Mouse (Mus musculus) cerebellum, adult 9-11 months (tissue): ENCODE data around the gene Gm21103.
"Not testable (repeated sequence)": the region's sequence is repeated elsewhere in the genome, so short reads cannot be mapped to it uniquely, and the experiment has no call there.

Experiments used
- DNase-seq: peaks from one replicate; pipeline ENCODE4 v3.0.0; 2022

Gm21103 gene

DNA sequence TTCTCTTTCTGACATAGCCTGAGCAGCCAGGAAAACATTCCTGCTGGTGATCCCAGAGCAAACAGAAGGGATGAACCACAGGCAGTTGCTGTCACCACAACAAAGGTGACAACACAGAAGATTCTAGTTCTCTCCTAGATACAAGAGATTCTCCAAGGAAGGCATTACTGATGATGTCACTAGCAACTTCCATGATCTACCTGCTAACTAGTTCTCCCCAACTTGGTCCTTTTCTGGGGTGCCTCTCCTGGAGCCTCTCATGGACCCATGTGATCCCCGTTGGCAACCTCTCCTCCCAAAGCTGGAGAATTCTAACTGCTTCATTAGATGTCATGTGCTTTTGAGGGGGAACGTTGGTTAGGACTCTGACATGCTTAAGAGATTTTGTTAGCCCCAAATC lies at the start of gene Gm21103:
TSS of gene Gm21103 (minus strand) at position 101 of the 400 bp plus-strand sequence.
- DNase-seq: not testable (repeated sequence)

DNA sequence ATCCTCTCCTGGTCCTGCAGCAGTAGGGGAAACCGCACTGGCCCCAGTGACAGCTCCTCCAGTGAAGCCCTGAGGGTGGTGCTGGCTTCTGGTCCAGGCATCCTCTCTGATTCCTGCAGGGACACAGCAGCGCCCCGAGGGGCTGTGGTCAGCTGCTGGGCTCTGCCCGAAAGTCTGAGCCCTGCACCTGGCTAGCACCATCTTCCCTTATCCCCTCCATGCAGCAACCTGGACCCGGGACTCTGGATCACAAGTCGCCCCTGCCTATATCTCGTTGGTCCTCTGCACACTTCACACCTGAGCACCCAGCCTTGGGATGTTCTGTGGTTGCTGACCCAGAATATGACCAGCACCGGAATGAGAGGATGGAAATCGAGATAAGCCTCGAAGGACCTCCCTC lies 38.9 kb upstream of the Gm21103 start, which contains the start of gene Gm3618:
TSS of gene Gm3618 (minus strand) at position 101 of the 400 bp plus-strand sequence.
- not testable (repeated sequence) for DNase-seq

DNA sequence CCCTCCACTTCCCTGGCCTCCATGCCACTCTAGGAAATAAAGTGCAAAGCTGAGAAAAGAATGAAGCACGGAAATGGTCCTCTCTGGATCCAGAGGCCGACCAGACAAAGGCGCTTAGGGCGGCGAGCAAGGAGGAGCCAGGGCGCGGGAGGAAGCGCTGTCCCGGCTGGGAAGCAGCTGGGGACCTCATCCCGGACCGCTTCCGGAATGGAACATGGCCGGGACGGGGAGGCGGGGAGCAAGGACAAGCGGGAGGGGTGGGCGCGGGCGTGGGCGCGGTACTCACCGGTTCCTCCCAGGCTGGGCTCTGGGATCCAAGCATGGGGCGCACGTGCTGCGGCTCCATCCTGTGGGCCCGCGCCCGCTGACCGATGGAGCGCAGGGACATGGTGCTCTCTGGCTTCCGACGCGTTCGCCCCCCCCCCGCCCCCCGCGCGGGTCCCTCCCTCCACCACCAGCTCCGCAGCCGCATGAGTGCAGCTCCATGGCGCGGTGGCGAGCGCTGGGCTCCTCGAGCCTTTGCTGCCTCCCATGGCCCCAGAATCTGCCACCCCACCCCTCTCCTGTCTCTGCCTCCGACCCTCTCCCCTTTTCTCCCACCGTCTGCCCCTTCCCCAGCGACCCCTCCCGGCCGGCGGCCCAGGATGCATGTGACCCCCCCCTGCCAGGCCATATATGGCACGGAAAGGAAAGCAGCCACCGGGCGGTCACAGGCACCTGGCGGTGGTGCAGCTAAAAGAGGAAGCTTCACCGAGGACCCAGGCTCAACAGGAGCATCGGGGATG lies 17.5 kb downstream of the Gm21103 start, which contains the start of gene Gm3411:
TSS of gene Gm3411 (minus strand) at position 320 of the 785 bp plus-strand sequence.
- DNase-seq: peak; percentile 4
